Mouse (Mus musculus) frontal cortex, adult 2 months (tissue): ENCODE results near the gene Agr3. TPM values are rescaled to one million over a fixed set of nuclear protein-coding genes. Genes with fewer than 3 reads are reported as not detected.
A peak's percentile ranks its signal among the peaks of the same experiment; 100 is the strongest.

Experiments used
- DNase-seq, 2 experiments: peaks; one replicate each; pipeline ENCODE4 v3.0.0; 2022; ENCODE audit warnings: low spot score in 1 of 2; ENCODE audit errors: extremely low spot score in 1 of 2
- polyA plus RNA-seq: library from polyadenylated mRNA; depleted of rRNA; stranded (reverse); fragments of >200 nt; gene quantifications from 2 replicates; pipeline ENCODE4 v1.2.3, GENCODE M21; 2012; rRNA removed

Gene Agr3
- polyA plus RNA-seq: 0.48 and 0.56 TPM in 2 replicates

DNA sequence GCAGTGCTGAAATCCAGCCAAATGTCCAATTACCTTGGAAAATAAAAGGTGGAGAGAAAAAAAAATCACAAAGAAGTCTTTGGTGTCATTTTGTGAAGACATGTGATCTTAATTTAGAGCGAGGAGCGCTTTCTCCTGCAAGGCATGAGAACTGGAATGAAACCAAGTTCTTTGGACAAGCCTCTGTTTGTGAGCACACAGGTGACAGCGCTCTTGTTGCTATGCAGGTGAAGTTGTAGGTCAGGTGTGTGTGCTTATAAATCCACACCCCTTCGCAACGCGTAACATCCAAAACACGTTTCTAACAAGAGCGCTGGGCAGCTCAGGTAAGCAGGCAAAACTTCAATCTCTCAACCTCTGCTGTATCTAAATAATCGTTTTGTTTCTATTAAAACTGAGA is at the start of gene Agr3:
Gene Agr3, plus strand, starts transcription at position 219 of the 400 bp plus-strand sequence.
- no peak for DNase-seq

DNA sequence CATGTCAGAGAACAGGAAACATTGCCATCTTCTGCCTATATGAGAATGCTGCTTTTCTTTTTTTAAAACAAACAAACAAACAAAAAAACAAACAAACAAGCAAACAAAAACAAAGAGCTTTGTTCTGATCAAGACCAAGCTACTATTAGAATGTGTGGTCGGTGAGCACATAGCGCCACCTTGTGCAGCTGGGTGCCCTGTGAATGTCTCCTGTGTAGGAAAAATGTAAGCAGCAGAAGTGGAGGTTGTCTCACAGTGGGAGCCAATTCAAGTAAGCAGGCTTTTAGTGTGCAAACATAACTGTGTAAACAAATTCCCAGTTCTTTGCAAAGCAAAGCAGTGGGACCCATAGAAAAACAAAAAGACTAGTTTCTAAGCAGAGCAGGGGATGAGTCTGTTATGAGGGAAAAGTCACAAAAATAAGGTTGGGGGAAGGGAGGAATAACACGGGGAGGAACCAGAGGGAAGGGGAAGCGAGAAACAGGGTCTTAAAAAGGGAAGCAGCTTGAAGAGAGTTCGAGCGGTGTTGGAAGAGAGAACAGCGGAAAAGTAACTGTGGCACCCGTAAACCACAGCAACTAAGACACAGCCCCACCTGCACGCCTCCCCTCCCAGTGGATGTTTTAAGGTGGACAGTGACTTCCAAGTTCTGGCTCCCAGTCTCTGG is 40.4 kb upstream of the Agr3 start:
- DNase-seq: peak in 1 of 2 experiments; percentile 55

DNA sequence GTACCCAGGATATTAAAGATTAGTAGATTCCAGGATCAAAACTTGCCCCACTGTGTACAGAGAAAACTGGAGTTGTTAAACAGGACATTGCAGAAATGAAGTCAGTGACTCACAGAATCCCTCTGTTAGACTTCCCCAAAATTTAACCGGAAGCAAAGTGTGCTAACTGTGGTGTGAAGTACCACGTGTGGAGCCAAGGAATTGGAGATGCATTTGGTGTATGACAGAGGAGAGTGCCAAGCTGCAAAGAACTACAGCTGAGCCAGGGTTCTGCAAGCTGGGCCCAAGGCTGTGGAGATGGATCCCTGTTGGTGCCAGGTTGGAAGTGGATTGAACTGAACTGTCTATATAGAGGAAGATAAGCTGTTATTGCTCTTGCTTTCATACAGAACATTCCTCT is 36.0 kb upstream of the Agr3 start:
- no peak for DNase-seq

DNA sequence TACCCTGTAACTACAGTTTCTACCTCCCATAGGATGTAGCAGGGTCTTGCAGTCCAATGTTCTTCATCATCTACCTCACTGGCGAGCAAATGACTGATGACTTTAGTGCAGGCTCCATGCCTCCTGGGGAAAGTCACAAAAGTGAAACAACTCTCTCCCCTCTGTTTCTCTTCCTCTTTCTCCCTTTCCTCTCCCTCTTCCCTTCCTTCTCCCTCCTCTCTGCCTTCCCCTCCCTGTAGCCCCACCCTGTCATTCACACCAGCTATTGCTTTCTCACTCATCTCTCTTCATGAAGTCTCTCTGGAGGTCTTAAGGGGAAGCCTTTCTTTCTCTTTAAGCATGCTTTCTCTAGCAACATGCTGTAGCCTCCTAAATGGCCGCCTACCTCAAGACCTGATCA is 34.7 kb upstream of the Agr3 start:
- DNase-seq: no peak

DNA sequence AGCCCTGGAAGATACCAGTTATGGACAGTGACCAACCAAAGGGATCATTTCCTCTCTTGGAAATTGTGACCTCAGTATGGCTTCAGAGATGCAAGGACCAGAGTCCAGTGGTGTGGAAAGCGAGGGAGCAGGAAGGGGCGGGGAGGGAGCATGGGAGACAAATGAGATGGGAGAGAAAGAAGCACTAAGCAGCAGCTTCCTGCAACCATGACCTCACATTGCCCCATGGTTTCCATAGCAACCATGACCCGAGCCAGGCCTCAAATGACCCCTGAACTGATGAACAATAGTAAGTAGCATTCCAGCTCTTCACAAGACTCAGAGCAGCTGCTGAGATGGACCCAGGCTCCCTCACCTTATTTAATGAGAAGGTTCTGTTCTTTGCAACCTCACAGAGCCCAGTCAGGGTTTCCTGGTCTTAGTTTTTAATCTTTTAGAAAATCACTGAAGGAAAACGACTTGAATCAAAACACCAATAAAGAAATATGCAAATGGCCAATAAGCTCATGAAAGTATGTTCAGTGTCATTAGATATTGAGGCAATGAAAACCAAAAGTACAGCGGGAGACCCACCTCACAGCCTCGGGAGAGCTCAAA is 31.0 kb upstream of the Agr3 start:
- no peak for DNase-seq

DNA sequence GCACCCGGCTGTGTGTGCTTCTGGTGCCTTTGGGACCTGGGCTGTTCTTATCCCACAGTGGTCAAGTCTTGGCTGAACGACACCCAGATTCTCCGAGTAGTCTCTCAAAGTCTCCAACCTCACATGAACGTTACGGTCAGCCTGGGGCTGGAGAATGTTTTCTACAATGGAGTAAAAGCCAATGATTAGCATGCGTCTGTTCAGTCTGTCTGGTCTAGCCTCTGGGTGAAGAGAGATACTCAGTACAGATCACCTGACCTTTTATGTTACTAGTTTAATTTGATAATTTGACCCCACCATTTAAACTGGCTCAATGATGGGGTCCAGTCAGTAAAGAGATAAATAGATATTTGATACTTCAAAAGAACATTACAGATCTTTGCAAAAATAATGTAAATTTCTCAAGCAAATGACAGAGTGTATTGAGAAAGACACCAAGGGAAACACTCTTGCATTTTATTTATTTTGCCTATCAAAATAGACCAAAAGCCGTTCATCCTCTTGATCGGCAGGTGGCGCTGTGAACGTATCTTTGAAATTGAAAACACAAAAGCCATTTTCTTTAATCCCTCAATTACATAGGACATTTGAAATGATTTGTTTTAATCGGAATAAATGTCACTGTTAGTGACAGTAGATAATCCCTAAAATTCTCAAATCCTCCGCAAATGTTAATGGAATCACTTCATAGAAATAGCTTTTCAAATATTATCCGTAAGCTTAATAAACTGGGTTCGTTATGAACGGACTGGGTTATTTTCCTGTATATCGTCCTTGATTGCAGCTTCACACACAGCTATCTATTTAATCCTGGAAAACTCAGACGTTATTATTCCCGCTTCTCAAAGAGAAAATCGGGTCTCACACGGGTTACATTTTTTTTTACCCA is 29.3 kb upstream of the Agr3 start:
- DNase-seq: peak in 1 of 2 experiments; percentile 87

DNA sequence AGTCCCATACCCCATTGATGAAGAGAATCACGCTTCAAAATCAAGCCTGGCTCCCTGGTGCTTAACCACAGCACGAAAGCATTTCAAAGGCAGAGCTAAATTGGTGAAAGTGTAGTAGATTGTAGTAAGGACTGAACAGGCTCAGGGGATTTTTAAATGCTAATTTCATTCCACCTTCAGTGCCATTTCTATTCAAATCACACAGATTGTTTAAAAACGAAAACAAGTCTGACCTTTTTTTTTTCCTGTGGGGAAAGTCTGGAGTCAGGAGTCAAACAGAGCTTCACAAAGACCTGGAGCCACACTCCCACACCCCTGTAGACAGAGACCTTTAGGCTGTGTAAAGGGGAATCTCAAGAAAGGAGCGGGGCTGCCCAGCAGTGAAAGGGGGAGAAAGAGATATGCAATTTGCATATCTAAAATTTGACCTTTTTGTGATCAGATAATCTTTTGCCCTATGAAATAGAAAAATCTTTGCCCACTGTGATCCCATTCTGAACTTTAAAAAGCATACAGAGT is 28.6 kb upstream of the Agr3 start:
- DNase-seq: peak in 1 of 2 experiments; percentile 22

DNA sequence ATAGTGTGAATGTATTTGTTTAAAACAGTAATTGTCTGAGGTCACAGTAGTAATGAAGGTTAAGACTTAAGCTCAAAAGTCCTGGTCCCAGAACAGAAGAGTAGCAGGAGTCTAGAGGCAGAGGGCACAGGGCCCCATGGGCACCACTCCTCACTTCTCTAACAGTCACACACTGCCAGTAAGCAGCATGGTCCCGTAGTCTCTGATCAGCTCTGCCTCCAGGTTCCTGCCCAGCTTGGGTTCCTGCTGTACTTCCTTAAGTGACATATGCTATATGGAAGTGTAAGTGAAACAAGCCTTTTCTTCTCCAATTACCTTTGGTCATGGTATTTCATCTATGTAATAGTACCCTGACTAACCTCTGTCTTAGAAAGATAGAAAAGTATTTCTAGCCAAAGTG is 14.8 kb upstream of the Agr3 start:
- DNase-seq: no peak

DNA sequence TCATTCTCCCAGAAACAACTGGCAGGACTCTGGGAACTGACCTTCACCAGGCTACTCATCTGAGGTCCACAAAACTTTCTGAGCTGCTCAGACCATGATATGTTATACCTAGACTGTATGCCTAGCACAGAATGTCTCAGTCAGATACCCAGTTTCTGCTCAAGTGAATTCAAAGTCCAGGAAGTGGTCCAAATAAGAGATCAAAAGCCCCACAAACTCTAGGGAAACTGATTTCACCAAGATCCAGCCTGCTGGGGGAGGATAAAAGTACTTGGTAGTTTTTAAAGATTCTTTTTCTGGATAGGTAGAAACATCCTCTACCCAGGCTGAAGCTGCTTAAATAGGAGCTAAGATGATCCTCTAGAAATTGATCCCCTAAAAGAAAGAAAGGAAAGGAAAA is 9.6 kb upstream of the Agr3 start:
- DNase-seq: no peak

DNA sequence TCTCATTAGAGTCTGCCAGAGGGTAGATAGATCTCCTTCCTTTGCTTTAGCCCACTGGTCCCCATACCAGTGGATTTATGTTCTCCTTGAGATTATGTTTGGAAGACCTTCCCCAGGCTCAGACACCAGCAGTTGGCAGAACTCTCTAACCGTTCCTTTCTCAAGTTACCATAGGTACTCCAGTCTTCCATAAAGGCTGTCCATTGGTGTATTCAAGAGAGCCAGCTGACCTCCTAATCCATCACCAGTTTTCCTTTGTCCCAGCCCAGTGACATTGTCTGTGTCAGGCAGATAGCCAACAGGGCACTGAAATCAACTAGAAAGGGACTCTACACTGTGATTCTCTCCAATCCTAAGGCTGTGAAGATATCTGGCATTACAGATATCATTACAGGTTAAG is 9.0 kb upstream of the Agr3 start:
- DNase-seq: no peak

DNA sequence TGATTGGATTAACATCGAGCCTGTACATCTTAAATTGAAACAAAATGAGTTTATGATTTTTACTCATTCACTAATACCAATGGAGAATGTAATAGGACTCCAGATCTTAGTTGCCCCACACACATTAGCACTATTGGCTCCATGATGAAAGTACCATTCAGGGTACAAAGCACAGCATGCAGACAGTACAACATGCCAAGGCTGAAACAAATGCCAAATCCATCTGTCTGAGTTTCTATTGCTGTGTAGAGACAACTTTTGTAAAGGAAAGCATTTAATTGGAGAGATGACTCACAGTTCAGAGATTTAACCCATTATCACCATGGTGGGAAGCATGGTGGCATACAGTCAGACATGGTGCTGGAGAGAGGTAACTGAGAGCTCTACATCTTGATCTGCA is 7.4 kb upstream of the Agr3 start:
- DNase-seq: no peak

DNA sequence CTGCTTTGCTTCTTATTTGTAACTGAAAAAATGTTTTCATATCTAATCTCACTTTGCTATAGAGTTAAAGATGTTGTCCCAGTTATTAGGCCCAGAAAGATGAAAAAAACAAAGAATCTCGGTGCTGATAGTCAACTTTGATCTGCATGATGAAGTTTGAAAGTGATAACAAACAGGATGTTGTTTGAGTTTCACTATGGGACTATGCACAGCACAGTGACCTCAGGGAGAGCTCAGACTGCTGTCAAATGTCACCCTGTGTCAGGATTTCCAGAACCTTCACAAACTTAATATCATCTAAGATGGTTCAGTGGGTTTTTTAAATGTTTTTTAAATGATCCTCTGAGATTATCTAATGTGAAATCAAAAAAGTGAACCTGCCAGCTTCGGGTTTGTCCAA is 2.4 kb downstream of the Agr3 start:
- DNase-seq: no peak

DNA sequence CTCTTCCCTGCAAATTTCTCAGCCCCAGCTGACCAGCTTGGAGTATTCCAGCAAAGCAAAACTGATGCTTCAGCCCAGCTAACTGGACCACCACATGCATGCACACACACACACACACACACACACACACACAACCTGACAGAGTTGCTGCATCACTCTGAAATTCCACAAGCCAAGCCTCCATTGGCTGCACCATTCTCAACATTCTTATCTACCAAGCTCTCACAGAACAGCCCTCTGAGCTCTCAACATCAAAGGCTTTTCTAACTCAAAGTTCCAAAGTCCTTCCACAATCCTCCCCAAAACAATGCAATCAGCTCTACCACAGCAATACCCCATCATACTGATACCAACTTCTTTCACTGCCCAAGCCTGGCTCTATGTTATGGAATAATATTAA is 7.4 kb downstream of the Agr3 start:
- no peak for DNase-seq

DNA sequence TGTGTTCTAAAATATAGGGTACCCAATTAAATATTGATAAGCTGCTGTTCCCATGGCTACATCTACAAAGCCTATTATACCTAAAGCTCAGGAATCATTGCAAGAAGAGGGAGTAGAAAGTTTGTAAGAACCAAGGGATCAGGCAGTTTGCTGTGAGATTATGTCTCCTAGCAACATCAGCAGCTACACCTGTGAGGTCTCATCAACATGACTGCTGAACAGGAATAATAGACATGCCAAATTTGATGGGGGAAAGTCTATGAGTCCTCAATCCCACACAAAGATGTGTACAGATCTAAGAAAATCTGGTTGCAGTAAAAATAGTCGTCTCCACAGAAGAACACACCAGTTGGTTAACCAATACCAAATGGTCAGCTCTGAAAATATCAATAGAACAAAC is 26.3 kb downstream of the Agr3 start:
- DNase-seq: no peak

DNA sequence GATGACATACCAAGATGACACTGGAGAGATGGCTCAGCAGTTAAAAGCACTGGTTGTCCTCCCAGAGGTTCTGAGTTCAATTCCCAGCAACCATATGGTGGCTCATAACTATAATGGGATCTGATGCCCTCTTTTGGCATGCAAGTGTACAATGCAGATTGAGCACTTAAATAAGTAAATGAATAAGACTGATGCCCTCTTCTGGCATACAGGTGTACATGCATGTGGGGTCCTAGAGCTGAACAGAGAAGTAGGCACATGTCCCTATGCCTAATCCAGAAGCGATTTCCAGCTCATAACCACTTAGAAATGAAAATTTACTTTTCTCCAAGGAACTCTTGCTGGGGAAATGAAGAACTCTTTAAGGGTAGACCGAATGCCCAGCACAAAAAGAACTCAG is 31.8 kb downstream of the Agr3 start:
- DNase-seq: no peak

DNA sequence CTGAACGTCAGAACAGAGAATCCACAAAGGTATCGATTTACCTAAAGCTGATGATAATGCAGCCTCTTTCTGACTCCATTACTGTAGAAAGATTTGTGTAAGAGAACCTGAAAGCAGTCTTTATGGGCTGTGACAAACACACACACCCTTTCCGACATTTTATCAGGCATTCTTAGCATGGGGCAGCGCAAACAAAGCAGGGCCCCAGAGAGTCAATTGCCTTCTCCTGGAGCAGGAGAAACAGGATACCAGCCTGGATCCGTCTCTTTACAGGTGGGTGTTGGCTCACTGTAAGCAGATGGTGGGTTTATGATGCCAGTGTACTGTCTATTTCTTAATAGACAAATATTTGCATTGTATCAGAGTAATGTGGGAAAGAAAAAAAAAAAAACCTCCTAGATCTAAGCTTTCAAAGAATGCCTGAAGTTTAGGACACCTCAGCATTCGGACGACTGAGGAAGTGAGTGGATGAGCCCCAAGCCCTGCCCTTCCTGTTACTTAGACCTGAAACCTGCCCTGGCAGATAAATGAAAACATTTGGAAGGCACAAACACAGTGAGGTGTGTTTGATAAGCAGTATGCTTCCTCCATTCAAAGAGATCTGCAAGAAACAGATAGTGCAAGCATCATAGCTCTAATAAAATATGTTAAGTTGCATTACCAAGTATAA is 40.8 kb downstream of the Agr3 start:
- DNase-seq: no peak

DNA sequence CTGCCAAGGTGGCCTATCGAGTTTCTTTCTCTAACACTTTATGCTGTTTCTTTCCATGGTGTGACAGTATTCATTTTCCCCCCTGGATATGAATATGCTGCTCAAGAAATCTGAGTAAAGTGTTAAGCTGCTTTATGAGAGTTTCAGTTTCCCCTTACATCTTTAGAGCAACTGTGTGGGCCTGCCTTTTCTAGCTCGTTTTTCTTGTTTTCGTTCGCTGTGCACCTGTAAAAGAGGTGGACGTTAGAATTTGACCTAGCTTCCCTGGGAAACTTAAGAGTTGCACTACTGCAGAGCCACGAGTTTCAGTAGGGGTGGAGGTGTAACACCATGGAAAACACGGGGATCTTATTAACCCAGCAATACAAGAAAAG is 41.3 kb downstream of the Agr3 start:
- no peak for DNase-seq

DNA sequence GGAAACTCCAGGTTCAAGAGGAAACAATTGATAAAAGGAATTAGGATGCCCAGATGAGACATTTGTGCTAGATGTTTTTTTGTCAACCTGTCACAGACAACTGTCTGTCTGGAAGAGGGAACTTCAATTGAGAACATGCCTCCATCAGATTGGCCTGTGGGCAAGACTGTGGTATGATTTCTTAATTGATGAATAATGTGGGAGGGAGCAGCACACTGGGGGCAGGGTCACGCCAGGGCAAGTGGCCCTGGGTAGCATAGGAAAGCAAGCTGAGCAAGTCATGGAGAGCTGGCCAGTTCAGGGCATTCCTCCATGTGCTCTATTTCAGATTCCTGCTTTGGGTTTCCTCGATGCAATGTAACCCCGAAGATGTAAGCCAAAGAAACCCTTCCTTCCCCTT is 50.5 kb downstream of the Agr3 start:
- no peak for DNase-seq

DNA sequence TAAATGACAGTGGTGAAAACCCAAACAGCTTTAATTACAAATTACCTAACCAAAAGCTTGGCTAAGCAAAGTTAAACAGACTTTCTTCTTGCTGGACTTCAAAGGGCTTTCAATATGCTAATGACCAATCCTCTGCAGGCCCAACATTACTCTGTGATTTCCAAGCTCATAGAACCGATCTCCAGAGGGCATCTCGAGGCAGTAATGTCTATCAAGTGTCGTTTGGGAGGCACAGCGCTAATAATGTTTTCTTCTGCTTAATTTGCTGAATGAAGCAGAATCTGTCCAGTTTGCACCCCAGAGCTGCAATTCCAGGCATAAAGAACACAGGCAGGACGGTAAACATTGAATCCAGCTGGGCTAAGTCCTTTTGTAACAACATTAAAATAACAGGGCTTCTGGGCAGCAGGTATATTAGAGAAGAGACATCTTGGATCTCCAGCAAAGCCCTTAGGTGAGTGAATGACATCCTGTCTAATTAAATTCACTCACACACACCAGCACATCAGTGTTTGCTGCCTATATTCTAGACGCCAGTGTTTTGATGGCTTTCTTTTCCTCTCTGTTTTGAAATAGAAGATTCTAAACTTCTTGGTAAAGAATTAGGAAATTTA is 52.3 kb downstream of the Agr3 start:
- no peak for DNase-seq

DNA sequence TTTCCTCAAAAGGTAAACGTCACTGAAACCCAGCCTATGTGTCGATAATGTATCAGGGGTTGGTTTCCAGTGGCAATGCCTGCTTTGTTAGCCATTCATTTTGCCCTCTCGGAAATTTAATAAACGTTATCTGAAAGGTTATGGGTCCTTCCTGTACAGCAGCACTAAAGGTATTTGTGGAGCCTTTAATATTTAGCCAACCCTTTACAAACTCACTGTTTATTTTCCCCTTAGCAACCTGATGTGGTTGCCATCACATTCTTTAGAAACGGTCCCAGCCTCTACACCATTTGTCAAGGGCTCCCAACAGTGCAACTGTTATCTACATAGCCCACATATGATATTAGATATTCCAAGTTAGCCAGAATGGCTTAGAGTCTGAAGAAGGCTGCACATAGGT is 54.2 kb downstream of the Agr3 start:
- DNase-seq: no peak
